Mouse (Mus musculus): ENCODE results near the gene Gm3336.

- TF ChIP-seq CTCF (IDR thresholded peaks at IDR 0.05; ENCODE audit: extremely low read depth, insufficient read length, insufficient replicate concordance, low read depth, low read length): no peak
- no peak for TF ChIP-seq POLR2A (IDR thresholded peaks at IDR 0.05; ENCODE audit: low read depth, low read length)
Observed at GRCm38 (mm10) chr8:70749097-70749674, 30.8 kb downstream of the Gm3336 start.

Data from small intestine, adult 2 months (tissue).